Mouse (Mus musculus) ES-Bruce4 (cell line): ENCODE results near the gene Prss38. TPM values are rescaled to one million over a fixed set of nuclear protein-coding genes. Genes with fewer than 3 reads are reported as not detected.

Experiments
- H3K27ac ChIP-seq: 2 replicates; pipeline ENCODE4 v1.5.1; 2012; ENCODE audit warnings: low read length, inconsistent platforms; ENCODE audit not compliant: insufficient read depth
- H3K27me3 ChIP-seq: 2 replicates; pipeline ENCODE4 v1.6.1; 2012; ENCODE audit warnings: mild to moderate bottlenecking, low read length, inconsistent platforms; ENCODE audit not compliant: control insufficient read depth, poor library complexity, insufficient read depth, severe bottlenecking
- H3K36me3 ChIP-seq: 2 replicates; pipeline ENCODE4 v1.6.1; 2012; ENCODE audit warnings: inconsistent platforms, mild to moderate bottlenecking, low read length, moderate library complexity; ENCODE audit not compliant: control insufficient read depth, poor library complexity, insufficient read depth, severe bottlenecking
- H3K4me1 ChIP-seq: one replicate; pipeline ENCODE4 v1.8.1; 2011; ENCODE audit warnings: low read length; ENCODE audit not compliant: control insufficient read depth, insufficient read depth
- H3K4me3 ChIP-seq: 2 replicates; pipeline ENCODE4 v1.5.1; 2011; ENCODE audit warnings: low read depth, mild to moderate bottlenecking, low read length
- H3K9ac ChIP-seq: 2 replicates; pipeline ENCODE4 v1.6.1; 2012; ENCODE audit warnings: low read depth, mild to moderate bottlenecking, inconsistent platforms; ENCODE audit not compliant: poor library complexity, severe bottlenecking
- H3K9me3 ChIP-seq: replicated peaks from 2 replicates; pipeline ENCODE4 v1.6.1; 2012; ENCODE audit warnings: mild to moderate bottlenecking, low read length, inconsistent platforms; ENCODE audit not compliant: control insufficient read depth, poor library complexity, insufficient read depth, severe bottlenecking
- CTCF ChIP-seq: IDR thresholded peaks from one replicate; pipeline ENCODE4 v1.8.1; 2011; ENCODE audit warnings: low read depth, low read length
- EP300 ChIP-seq: IDR thresholded peaks from 2 replicates; pipeline ENCODE4 v1.6.1; 2011; ENCODE audit warnings: low read depth, low read length; ENCODE audit not compliant: insufficient read depth
- POLR2A ChIP-seq: IDR thresholded peaks from one replicate; pipeline ENCODE4 v1.8.1; 2011; ENCODE audit warnings: low read length; ENCODE audit not compliant: insufficient read depth
- polyA plus RNA-seq: library from polyadenylated mRNA; stranded (reverse); fragments of >200 nt; gene quantifications from 2 replicates; pipeline ENCODE4 v1.2.4, GENCODE M21; 2011; ENCODE audit warnings: low read depth; ENCODE audit not compliant: missing spikeins, insufficient read depth, insufficient read length

The Prss38 gene
- polyA plus RNA-seq, 1 experiment, result 0.48 TPM

DNA sequence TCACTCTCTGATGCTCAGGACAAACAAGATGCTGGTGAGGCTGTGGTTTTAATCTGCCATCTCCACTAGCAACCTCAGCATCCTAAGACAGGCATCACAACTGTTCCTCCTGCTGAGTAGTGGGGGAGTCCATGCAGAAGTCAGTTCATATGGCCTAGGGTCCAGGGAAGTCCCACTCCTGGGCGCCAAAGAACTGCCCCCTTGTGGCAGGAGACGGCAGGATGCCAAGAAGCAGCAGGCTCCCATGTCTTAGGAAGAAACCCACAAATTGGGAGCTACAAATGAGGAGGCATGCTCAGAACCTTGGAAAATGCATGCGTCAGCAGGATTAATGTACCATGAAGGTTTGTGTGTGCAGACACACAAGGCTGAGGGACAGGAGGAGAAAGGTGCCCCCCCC, 8.8 kb downstream of the Prss38 start:
- Histone ChIP-seq H3K27ac (no peak overlapping the region), H3K9ac (no peak overlapping the region), H3K9me3 (no peaks in the 10 kb centered on the region), H3K36me3 (no peaks in the 10 kb centered on the region), H3K4me3 (no peak overlapping the region), H3K4me1 (no peaks in the 10 kb centered on the region), H3K27me3 (no peaks in the 10 kb centered on the region)
- TF ChIP-seq CTCF (peak; percentile 66), EP300 (no peak)

DNA sequence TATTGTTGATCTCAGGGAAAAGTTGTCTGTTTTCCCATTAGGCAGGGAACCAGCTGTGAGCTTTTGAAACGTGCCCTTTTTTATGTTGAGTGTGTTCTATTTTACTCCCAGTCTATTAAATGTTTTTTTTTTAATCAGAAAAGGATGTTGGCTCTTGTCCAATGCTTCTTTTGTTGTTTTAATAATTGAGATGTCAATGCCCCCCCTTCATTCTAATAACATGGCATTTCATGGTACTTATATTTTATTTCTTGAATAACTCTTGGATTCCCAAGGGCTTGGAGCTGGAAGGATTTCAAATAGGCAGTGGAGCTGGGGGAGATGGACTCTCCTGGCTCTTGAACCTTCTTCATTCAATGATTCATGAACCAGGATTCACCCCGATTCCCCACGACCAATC, 9.4 kb downstream of the Prss38 start:
- TF ChIP-seq POLR2A, result no peak
- TF ChIP-seq CTCF, result no peak
- H3K36me3 ChIP-seq, result no peaks in the 10 kb centered on the region
- no peaks in the 10 kb centered on the region for H3K27me3 ChIP-seq
- no peak overlapping the region for H3K27ac ChIP-seq
- H3K4me3 ChIP-seq, result no peak overlapping the region
- H3K9me3 ChIP-seq, result no peaks in the 10 kb centered on the region
- H3K4me1 ChIP-seq, result no peaks in the 10 kb centered on the region
- no peak overlapping the region for H3K9ac ChIP-seq

DNA sequence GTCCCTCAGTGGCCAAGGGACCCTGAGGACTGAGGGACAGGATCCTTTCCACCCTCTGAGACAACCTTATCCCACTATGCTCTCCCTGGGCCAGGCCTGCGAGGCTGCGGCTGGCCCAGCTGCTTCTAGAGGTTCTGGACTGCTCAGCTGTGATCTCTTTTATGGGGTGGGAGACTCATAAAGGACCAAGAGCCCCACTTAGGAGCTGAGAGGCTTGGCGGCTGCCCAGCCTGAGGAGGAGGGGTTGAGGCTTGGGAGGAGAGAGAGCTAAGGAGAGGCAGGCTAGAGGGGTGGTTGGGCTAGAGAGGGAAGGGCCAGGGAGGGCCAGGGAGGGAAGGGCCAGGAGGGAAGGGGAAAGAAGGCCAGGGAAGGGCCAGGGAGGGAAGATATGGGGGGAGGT, 11.0 kb downstream of the Prss38 start:
- Histone ChIP-seq H3K9ac (no peak overlapping the region), H3K9me3 (no peaks in the 10 kb centered on the region), H3K4me3 (no peak overlapping the region), H3K4me1 (no peaks in the 10 kb centered on the region), H3K27ac (no peak overlapping the region), H3K27me3 (no peaks in the 10 kb centered on the region), H3K36me3 (no peaks in the 10 kb centered on the region)
- TF ChIP-seq POLR2A (no peak), EP300 (no peak), CTCF (no peak)

DNA sequence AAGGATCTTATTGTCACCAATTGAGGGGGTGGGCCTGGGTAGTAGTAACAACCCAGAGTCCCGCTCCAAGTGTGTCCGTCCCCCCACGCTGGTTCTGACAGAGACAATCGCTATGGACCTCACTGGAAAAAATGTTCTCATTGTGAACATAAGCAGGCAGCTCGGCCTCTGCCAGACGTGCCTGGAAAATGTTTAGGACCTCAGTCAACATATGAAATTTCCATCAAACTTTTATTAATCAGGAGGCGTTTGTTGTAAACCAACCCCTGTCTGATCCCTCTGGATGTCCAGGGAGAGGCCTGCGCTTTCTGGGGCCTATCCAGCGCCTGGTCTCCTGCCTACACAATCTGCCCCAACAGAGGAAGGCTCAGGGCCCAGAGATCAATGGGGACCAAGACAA, 11.4 kb downstream of the Prss38 start:
- TF ChIP-seq CTCF (no peak), EP300 (no peak), POLR2A (no peak)
- no peaks in the 10 kb centered on the region for H3K9me3 ChIP-seq
- no peak overlapping the region for H3K27ac ChIP-seq
- no peaks in the 10 kb centered on the region for H3K4me1 ChIP-seq
- no peaks in the 10 kb centered on the region for H3K27me3 ChIP-seq
- H3K9ac ChIP-seq, result no peak overlapping the region
- H3K36me3 ChIP-seq, result no peaks in the 10 kb centered on the region
- no peak overlapping the region for H3K4me3 ChIP-seq

DNA sequence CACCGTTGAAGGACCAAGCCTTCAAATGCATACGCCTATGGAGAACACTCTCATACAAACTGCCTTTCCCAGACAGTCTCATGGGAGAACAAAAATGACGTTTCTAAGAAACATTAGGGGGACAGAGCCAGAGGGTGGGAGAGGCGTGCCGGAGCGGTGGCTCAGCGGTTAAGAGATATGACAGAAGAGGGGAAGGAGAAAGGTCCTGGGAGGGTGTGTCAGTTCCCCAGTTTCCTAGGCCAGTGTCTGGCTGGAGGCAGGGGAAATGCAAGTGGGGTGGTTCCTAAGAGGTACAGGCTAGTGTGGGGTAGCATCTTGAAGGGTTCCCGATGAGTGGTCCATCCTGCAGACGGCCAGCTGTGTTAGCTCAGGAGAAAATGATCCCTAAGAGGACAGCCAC, 14.2 kb downstream of the Prss38 start:
- Histone ChIP-seq H3K4me1 (no peaks in the 10 kb centered on the region), H3K27ac (no peak overlapping the region), H3K36me3 (no peaks in the 10 kb centered on the region), H3K27me3 (no peaks in the 10 kb centered on the region), H3K9me3 (no peaks in the 10 kb centered on the region), H3K4me3 (no peak overlapping the region), H3K9ac (no peak overlapping the region)
- TF ChIP-seq EP300 (no peak), POLR2A (no peak), CTCF (no peak)

- no peaks in the 10 kb centered on the region for H3K9me3 ChIP-seq
- H3K27me3 ChIP-seq, result no peaks in the 10 kb centered on the region
- H3K4me1 ChIP-seq, result peaks cover 1% of the 10 kb centered on the region
- TF ChIP-seq POLR2A (no peak), CTCF (no peak), EP300 (no peak)
- no peak overlapping the region for H3K9ac ChIP-seq
- no peaks in the 10 kb centered on the region for H3K36me3 ChIP-seq
- H3K27ac ChIP-seq, result no peak overlapping the region
- H3K4me3 ChIP-seq, result no peak overlapping the region
Observed at GRCm38 (mm10) chr11:59356874-59357289, 18.6 kb downstream of the Prss38 start.

- Histone ChIP-seq H3K4me3 (no peak overlapping the region), H3K9me3 (no peaks in the 10 kb centered on the region), H3K9ac (no peak overlapping the region), H3K27me3 (no peaks in the 10 kb centered on the region), H3K4me1 (peaks cover 1% of the 10 kb centered on the region), H3K27ac (no peak overlapping the region), H3K36me3 (no peaks in the 10 kb centered on the region)
- no peak for TF ChIP-seq CTCF
- TF ChIP-seq EP300, result no peak
Observed at GRCm38 (mm10) chr11:59354793-59355192, 20.7 kb downstream of the Prss38 start.
